Mouse (Mus musculus): ENCODE measurements around the gene Tmem268. TPM values are rescaled to one million over a fixed set of nuclear protein-coding genes. Genes with fewer than 3 reads are reported as not detected.

The Tmem268 gene
- total RNA-seq (2014; rRNA removed) (4.5 and 5.9 TPM in 2 replicates), polyA plus RNA-seq (2015; fragmentation: Nextera tagmentation; extraction: Ambion mirVana) (4.2 and 5.5 TPM in 2 replicates)

DNA sequence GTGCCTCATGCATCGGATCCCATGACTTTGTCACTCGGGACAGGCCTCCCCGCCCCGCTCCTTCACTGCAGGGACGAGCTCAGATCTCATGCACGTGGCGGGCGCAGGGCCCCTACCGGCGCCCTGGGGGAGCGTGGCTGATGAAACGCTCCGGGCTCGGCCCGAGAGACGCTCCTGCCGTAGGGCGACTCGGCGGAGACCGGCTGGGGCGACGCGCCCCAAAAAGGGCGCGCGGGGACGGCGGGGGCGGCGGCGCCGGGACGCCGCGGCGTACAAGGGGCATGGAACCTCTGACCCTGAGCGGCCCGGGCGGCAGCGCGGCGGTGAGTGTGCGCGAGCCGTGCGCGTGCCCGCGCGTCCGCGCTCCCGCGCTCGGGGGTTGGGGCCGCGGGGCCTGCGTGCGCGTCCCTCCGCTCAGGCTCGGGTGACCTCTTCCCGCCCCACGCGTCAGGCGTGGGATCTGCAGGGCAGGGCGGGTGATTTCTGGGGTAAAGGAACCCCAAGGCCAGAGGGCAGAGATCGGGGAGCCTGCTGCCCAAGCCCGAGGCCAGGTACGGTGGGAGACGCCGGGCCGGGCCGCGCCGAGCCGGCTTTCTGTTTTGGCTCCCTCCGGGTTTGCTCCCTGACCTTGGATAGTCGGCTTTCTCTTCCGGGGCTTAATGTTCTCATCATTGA lies at the start of gene Tmem268:
Tmem268 (plus strand) TSS at position 375 of the 675 bp plus-strand sequence.
- Histone ChIP-seq H3K27ac (ENCODE audit: low read depth, low read length) (0 out of 2 replicates have a peak within 1 kb of the TSS, but pooled peaks have one; percentile 22), H3K9ac (peak within 1 kb of the TSS; percentile 68), H3K4me2 (ENCODE audit: low read depth) (peak within 1 kb of the TSS; percentile 70), H3K9me3 (ENCODE audit: low read length) (no peaks in the 10 kb centered on the region), H3K4me3 (ENCODE audit: low read depth, low read length) (peak within 1 kb of the TSS; percentile 66), H3K27me3 (ENCODE audit: insufficient read depth, low read length) (no peaks in the 10 kb centered on the region; the same call in 1 of the 2 replicates), H3K36me3 (ENCODE audit: insufficient read depth) (0 out of 2 replicates have a peak, but pooled peaks cover 3% of the 10 kb centered on the region), H3K4me1 (ENCODE audit: insufficient read depth) (no peaks in the 10 kb centered on the region)
- peak; percentile 92 for ATAC-seq
- TF ChIP-seq CTCF (IDR thresholded peaks at IDR 0.05; ENCODE audit: low read depth) = peak; percentile 46
- DNase-seq = peak; percentile 81
- 3% methylated on average over 61 of the region's 81 CpGs for WGBS

DNA sequence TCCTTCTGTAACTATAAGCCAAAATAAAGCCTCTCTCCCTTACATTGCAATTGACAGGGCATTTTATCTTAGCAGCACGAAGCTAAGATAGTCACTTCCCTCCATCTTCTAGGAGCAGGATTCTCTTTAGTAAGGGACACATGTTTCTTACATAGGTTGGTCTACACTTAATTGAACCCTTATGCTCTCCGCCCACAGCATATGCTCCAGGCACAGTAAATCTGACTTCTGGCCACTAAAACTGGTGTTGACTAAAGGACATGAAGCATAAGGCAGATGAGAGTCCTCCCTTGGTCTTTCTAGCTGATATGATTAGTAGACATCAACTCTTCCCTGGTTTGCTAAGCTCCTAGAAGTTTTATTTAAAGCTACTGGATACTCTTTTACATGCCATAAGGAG lies 45.7 kb upstream of the Tmem268 start:
- Histone ChIP-seq H3K27ac (ENCODE audit: low read depth, low read length) (no peak overlapping the region), H3K4me3 (ENCODE audit: low read depth, low read length) (no peak overlapping the region), H3K9me3 (ENCODE audit: low read length) (no peaks in the 10 kb centered on the region), H3K4me1 (ENCODE audit: insufficient read depth) (no peaks in the 10 kb centered on the region), H3K4me2 (ENCODE audit: low read depth) (no peak overlapping the region), H3K36me3 (ENCODE audit: insufficient read depth) (no peaks in the 10 kb centered on the region), H3K27me3 (ENCODE audit: insufficient read depth, low read length) (no peaks in the 10 kb centered on the region), H3K9ac (no peak overlapping the region)
- ATAC-seq (no peak), DNase-seq (no peak)
- 76% methylated on average over 2 of the region's 2 CpGs for WGBS
- TF ChIP-seq CTCF (IDR thresholded peaks at IDR 0.05; ENCODE audit: low read depth) = no peak

GRCm38 (mm10) chr4:63514454-63514984 lies 44.1 kb upstream of the Tmem268 start:
- no peaks in the 10 kb centered on the region for H3K36me3 ChIP-seq (ENCODE audit: insufficient read depth)
- 69% methylated on average over 4 of the region's 4 CpGs for WGBS
- no peaks in the 10 kb centered on the region for H3K9me3 ChIP-seq (ENCODE audit: low read length)
- DNase-seq = no peak
- H3K4me1 ChIP-seq (ENCODE audit: insufficient read depth) = no peaks in the 10 kb centered on the region
- H3K4me3 ChIP-seq (ENCODE audit: low read depth, low read length) = no peak overlapping the region
- H3K4me2 ChIP-seq (ENCODE audit: low read depth) = no peak overlapping the region
- no peaks in the 10 kb centered on the region for H3K27me3 ChIP-seq (ENCODE audit: insufficient read depth, low read length)
- no peak overlapping the region for H3K9ac ChIP-seq
- no peak for ATAC-seq
- H3K27ac ChIP-seq (ENCODE audit: low read depth, low read length) = no peak overlapping the region
- TF ChIP-seq CTCF (IDR thresholded peaks at IDR 0.05; ENCODE audit: low read depth) = no peak

GRCm38 (mm10) chr4:63515021-63515420 lies 43.6 kb upstream of the Tmem268 start:
- WGBS = 85% methylated on average over 5 of the region's 5 CpGs
- Histone ChIP-seq H3K4me1 (ENCODE audit: insufficient read depth) (no peaks in the 10 kb centered on the region), H3K36me3 (ENCODE audit: insufficient read depth) (no peaks in the 10 kb centered on the region), H3K27ac (ENCODE audit: low read depth, low read length) (no peak overlapping the region), H3K9ac (no peak overlapping the region), H3K4me2 (ENCODE audit: low read depth) (no peak overlapping the region), H3K9me3 (ENCODE audit: low read length) (no peaks in the 10 kb centered on the region), H3K27me3 (ENCODE audit: insufficient read depth, low read length) (no peaks in the 10 kb centered on the region), H3K4me3 (ENCODE audit: low read depth, low read length) (no peak overlapping the region)
- TF ChIP-seq CTCF (IDR thresholded peaks at IDR 0.05; ENCODE audit: low read depth) = no peak
- ATAC-seq (no peak), DNase-seq (no peak)

GRCm38 (mm10) chr4:63521813-63522419 lies 36.7 kb upstream of the Tmem268 start:
- WGBS = 90% methylated on average over 2 of the region's 2 CpGs
- Histone ChIP-seq H3K27ac (ENCODE audit: low read depth, low read length) (no peak overlapping the region), H3K36me3 (ENCODE audit: insufficient read depth) (no peaks in the 10 kb centered on the region), H3K4me2 (ENCODE audit: low read depth) (no peak overlapping the region), H3K9me3 (ENCODE audit: low read length) (no peaks in the 10 kb centered on the region), H3K4me1 (ENCODE audit: insufficient read depth) (no peaks in the 10 kb centered on the region), H3K9ac (no peak overlapping the region), H3K27me3 (ENCODE audit: insufficient read depth, low read length) (no peaks in the 10 kb centered on the region), H3K4me3 (ENCODE audit: low read depth, low read length) (no peak overlapping the region)
- no peak for TF ChIP-seq CTCF (IDR thresholded peaks at IDR 0.05; ENCODE audit: low read depth)
- ATAC-seq (no peak), DNase-seq (no peak)

GRCm38 (mm10) chr4:63525514-63525913 lies 33.1 kb upstream of the Tmem268 start:
- Histone ChIP-seq H3K27ac (ENCODE audit: low read depth, low read length) (no peak overlapping the region), H3K27me3 (ENCODE audit: insufficient read depth, low read length) (no peaks in the 10 kb centered on the region), H3K36me3 (ENCODE audit: insufficient read depth) (no peaks in the 10 kb centered on the region), H3K9me3 (ENCODE audit: low read length) (no peaks in the 10 kb centered on the region), H3K4me2 (ENCODE audit: low read depth) (no peak overlapping the region), H3K4me1 (ENCODE audit: insufficient read depth) (peaks cover 4% of the 10 kb centered on the region; the same call in 1 of the 2 replicates), H3K4me3 (ENCODE audit: low read depth, low read length) (no peak overlapping the region), H3K9ac (no peak overlapping the region)
- 62% methylated on average over 8 of the region's 8 CpGs for WGBS
- ATAC-seq (no peak), DNase-seq (no peak)
- no peak for TF ChIP-seq CTCF (IDR thresholded peaks at IDR 0.05; ENCODE audit: low read depth)

GRCm38 (mm10) chr4:63528946-63529345 lies 29.6 kb upstream of the Tmem268 start:
- Histone ChIP-seq H3K4me3 (ENCODE audit: low read depth, low read length) (no peak overlapping the region), H3K4me2 (ENCODE audit: low read depth) (no peak overlapping the region), H3K27me3 (ENCODE audit: insufficient read depth, low read length) (no peaks in the 10 kb centered on the region), H3K4me1 (ENCODE audit: insufficient read depth) (peaks cover 4% of the 10 kb centered on the region; the same call in 1 of the 2 replicates), H3K27ac (ENCODE audit: low read depth, low read length) (peak overlapping the region; percentile 58), H3K36me3 (ENCODE audit: insufficient read depth) (no peaks in the 10 kb centered on the region), H3K9ac (no peak overlapping the region), H3K9me3 (ENCODE audit: low read length) (no peaks in the 10 kb centered on the region)
- DNase-seq (peak; percentile 81), ATAC-seq (peak; percentile 95)
- WGBS = 41% methylated on average over 6 of the region's 6 CpGs
- no peak for TF ChIP-seq CTCF (IDR thresholded peaks at IDR 0.05; ENCODE audit: low read depth)
